Mouse (Mus musculus) stomach, postnatal 0 days (tissue): ENCODE data around the gene Abl2. TPM values are rescaled to one million over a fixed set of nuclear protein-coding genes. Genes with fewer than 3 reads are reported as not detected.
A peak's percentile ranks its signal among the peaks of the same experiment; 100 is the strongest.

Experiments used
- ATAC-seq: fragments of 200-750 bp; cut with Nextera tagmentation; 2 replicates; pipeline ENCODE4 v1.8.0; 2017; ENCODE audit not compliant: low FRiP score, low TSS enrichment
- DNase-seq: peaks from one replicate; pipeline ENCODE4 v3.0.0-alpha.2; 2016; ENCODE audit warnings: low spot score
- H3K27ac ChIP-seq: fragments of 300-500 bp; sonication (generic); replicated peaks from 2 replicates; pipeline ENCODE4 v1.5.1; 2014; ENCODE audit warnings: mild to moderate bottlenecking, control low read depth
- H3K27me3 ChIP-seq: fragments of 300-500 bp; sonication (generic); 2 replicates; pipeline ENCODE4 v1.6.1; 2014; ENCODE audit warnings: low read length; ENCODE audit not compliant: control insufficient read depth, insufficient read depth
- H3K36me3 ChIP-seq: fragments of 300-500 bp; sonication (generic); 2 replicates; pipeline ENCODE4 v1.6.1; 2014; ENCODE audit warnings: low read length, mixed read lengths; ENCODE audit not compliant: control insufficient read depth, insufficient read depth
- H3K4me1 ChIP-seq: fragments of 300-500 bp; sonication (generic); replicated peaks from 2 replicates; pipeline ENCODE4 v1.6.1; 2014; ENCODE audit warnings: antibody characterized with exemption; ENCODE audit not compliant: control insufficient read depth, insufficient read depth
- H3K4me2 ChIP-seq: fragments of 300-500 bp; sonication (generic); replicated peaks from 2 replicates; pipeline ENCODE4 v1.6.1; 2014; ENCODE audit warnings: low read depth, mild to moderate bottlenecking, control low read depth, moderate library complexity
- H3K4me3 ChIP-seq: fragments of 300-500 bp; sonication (generic); 2 replicates; pipeline ENCODE4 v1.5.1; 2014; ENCODE audit warnings: low read depth, low read length, control low read depth
- H3K9ac ChIP-seq: fragments of 300-500 bp; sonication (generic); 2 replicates; pipeline ENCODE4 v1.6.1; 2014; ENCODE audit warnings: mild to moderate bottlenecking, low read length, control low read depth, mixed read lengths
- H3K9me3 ChIP-seq: fragments of 300-500 bp; sonication (generic); 2 replicates; pipeline ENCODE4 v1.6.1; 2016; ENCODE audit warnings: low read length; ENCODE audit not compliant: control insufficient read depth
- CTCF ChIP-seq: IDR thresholded peaks from 2 replicates; pipeline ENCODE4 v1.5.1; 2016; ENCODE audit warnings: antibody characterized with exemption, low read depth, mild to moderate bottlenecking, moderate library complexity
- EP300 ChIP-seq: optimal IDR thresholded peaks from 2 replicates; pipeline ENCODE3; 2016; ENCODE audit warnings: antibody characterized with exemption
- WGBS: fragments of 180-500 bp; shearing (Covaris S2); extraction: QIAGEN DNeasy Blood & Tissue Kit; methylation state at CpG from one replicate; pipeline ENCODE4 v1.1.7; 2014; 5-methylcytosine and 5-hydroxymethylcytosine counted together
- polyA plus RNA-seq: library from polyadenylated mRNA; unstranded; fragments of >200 nt; fragmentation: Nextera tagmentation; extraction: Ambion mirVana; gene quantifications from 2 replicates; pipeline ENCODE4 v1.2.1, GENCODE M21; 2015

Abl2 gene
- polyA plus RNA-seq, 1 experiment from 2014 or later: 1.4 TPM

DNA sequence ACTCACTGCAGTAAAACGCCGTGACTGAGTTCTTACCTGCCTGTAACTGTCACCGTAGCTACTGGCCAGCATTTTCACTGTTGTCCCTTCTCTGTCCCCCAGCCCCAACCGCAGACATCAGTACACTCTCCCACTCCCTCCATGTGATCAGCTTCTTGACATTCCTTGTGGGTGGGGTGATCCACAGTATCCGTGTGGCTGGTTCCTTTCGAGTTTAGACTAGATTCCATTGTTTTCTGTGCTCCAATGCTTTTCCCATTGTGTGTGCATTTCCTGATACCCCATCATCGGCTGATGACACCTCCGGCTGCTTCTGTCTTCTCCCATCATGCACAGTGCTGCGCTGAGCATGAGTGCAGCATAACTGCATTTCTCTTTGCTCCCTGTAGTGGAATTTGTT, 92.0 kb downstream of the Abl2 start:
- no peaks in the 10 kb centered on the region for H3K27me3 ChIP-seq
- no peak overlapping the region for H3K4me2 ChIP-seq
- TF ChIP-seq EP300: no peak
- TF ChIP-seq CTCF: no peak
- no peak for ATAC-seq
- H3K27ac ChIP-seq: no peak overlapping the region
- no peaks in the 10 kb centered on the region for H3K4me1 ChIP-seq
- no peak for DNase-seq
- H3K9me3 ChIP-seq: no peaks in the 10 kb centered on the region
- WGBS: 77% methylated on average over 9 of the region's 9 CpGs
- no peak overlapping the region for H3K4me3 ChIP-seq
- no peak overlapping the region for H3K9ac ChIP-seq
- H3K36me3 ChIP-seq: no peaks in the 10 kb centered on the region

DNA sequence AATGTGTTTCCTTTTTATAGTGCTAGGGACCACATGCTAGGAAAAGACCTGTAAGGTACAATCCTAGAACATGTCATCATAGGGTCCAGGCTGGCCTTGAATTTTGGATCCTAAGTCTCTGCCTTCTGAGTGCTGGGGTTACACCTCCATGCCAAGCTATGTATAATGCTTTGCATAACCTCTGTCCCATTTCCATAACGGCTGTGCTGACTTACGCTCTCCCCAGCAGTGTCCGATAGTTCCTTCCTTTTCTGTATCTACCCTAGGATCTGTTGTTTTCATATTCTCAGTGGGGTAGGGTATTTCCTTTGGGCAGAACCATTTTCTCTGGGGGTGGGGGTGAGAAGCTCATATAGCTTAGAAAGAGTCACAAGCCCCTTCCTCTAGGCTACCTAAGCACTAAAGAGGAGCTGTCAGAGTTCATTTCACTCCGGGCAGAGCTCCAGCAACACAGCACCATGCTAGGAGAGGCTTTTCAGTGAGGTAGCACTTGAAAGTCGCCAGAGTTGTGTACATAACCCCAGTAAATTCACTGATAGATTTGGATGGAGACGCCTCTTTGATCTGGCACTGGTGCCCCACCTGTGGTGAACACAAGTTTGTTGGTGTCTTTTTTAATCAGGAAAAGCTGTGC, 93.7 kb downstream of the Abl2 start:
- no peak overlapping the region for H3K4me2 ChIP-seq
- TF ChIP-seq CTCF (no peak), EP300 (no peak)
- ATAC-seq: no peak; the same call in 1 of the 2 replicates
- no peaks in the 10 kb centered on the region for H3K4me1 ChIP-seq
- no peak for DNase-seq
- H3K27ac ChIP-seq: 0 out of 2 replicates have a peak overlapping the region, but pooled peaks have one; percentile 2
- whole genome bisulfite sequencing: 45% methylated on average over 6 of the region's 6 CpGs
- no peaks in the 10 kb centered on the region for H3K36me3 ChIP-seq
- no peak overlapping the region for H3K4me3 ChIP-seq
- H3K9me3 ChIP-seq: no peaks in the 10 kb centered on the region
- no peaks in the 10 kb centered on the region for H3K27me3 ChIP-seq
- H3K9ac ChIP-seq: no peak overlapping the region

DNA sequence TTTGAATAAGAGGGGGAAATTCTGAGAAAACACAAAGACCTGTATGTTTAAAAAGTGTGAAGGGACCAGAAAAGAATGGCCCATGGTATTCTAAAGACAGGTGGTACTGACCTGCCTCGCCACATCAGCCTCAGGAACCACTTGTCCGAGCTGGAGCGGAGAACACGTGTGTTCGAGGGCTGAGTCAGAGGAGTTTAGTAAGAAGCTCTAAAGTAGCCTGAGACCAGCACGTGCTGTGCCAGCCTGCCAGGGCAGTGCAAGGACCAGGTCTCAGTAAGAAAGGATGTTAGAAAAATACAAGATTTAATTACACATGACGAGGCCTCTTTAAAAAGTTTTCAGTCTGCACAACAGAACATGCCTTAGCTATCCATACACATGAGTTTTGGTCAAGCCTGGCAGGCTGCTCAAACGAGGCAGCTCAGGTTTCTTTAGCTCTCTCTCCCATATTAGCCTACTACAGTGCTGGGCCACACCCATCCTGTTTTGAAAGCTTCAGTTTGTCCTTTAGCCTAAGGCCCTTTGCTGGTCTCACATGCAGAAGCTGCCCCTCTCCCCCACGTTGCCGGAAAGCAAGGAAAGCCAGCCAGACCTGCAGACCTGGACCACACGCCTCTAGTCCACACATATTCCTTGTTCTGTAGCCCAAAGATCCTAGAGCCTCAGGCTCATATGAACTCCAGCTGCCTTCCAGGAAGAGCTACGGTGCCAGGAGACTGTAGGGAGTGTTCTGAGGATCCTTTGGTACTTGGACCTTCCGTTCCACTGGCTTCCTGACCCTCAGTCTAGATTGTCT, 96.3 kb downstream of the Abl2 start:
- Histone ChIP-seq H3K4me1 (peaks cover 2% of the 10 kb centered on the region; the same call in 1 of the 2 replicates), H3K27ac (peak overlapping the region; percentile 45), H3K4me2 (no peak overlapping the region), H3K4me3 (no peak overlapping the region), H3K36me3 (no peaks in the 10 kb centered on the region), H3K9ac (no peak overlapping the region), H3K9me3 (no peaks in the 10 kb centered on the region), H3K27me3 (no peaks in the 10 kb centered on the region)
- ATAC-seq (peak; percentile 23; the same call in 1 of the 2 replicates), DNase-seq (no peak)
- TF ChIP-seq CTCF (no peak), EP300 (no peak)
- 62% methylated on average over 13 of the region's 13 CpGs for WGBS

DNA sequence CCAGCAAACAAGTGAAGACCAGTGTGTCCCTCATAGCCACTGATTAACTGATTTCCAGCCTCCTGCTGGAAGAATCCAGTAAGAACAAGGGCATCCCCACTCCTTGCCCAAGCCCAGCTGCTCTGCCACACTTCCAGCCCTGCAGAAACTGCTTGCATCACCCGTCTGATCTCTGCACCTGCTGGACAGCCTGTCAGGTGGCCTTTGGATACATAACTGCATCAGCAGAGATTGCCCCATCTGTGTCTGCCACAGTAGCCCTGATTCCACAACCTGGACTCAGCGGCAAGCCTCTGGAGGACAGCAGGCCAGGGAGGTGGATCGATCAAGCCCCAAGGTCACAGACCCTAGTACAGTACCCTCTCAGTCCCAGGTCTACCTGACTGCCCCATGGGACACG, 98.9 kb downstream of the Abl2 start:
- Histone ChIP-seq H3K27me3 (no peaks in the 10 kb centered on the region), H3K36me3 (no peaks in the 10 kb centered on the region), H3K27ac (no peak overlapping the region), H3K9me3 (no peaks in the 10 kb centered on the region), H3K4me3 (no peak overlapping the region), H3K9ac (no peak overlapping the region), H3K4me1 (peaks cover 2% of the 10 kb centered on the region; the same call in 1 of the 2 replicates), H3K4me2 (no peak overlapping the region)
- peak; percentile 25; the same call in 1 of the 2 replicates for ATAC-seq
- TF ChIP-seq EP300 (no peak), CTCF (peak; percentile 34; the same call in 1 of the 2 replicates)
- 77% methylated on average over 4 of the region's 4 CpGs for WGBS
- DNase-seq: no peak

DNA sequence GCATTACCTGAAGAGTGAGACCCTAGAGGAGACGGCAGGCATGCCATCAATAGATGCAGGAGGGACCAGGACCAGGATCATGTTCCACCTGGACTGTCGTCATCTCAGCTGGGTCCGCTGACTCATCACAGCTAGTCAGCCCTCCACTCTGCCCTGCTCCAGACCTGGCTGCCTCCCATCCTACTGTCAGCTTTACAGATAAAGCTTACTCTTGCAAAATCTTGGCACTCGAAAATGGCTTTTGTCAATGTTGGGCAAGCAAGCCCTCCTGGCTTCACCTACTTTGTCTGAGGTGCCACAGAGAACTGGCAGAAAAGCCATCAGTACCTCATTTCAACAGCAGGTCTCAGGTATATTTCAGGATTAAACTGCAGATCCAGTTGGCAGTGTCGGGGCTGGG, 100.1 kb downstream of the Abl2 start:
- DNase-seq (no peak), ATAC-seq (no peak)
- Histone ChIP-seq H3K4me3 (no peak overlapping the region), H3K4me1 (peaks cover 2% of the 10 kb centered on the region; the same call in 1 of the 2 replicates), H3K4me2 (no peak overlapping the region), H3K36me3 (no peaks in the 10 kb centered on the region), H3K9me3 (no peaks in the 10 kb centered on the region), H3K27ac (no peak overlapping the region; the same call in 1 of the 2 replicates), H3K9ac (no peak overlapping the region), H3K27me3 (no peaks in the 10 kb centered on the region)
- 73% methylated on average over 5 of the region's 5 CpGs for WGBS
- no peak for TF ChIP-seq CTCF
- no peak for TF ChIP-seq EP300
